Mouse (Mus musculus): ENCODE measurements around the gene Ifnar2. TPM values are rescaled to one million over a fixed set of nuclear protein-coding genes. Genes with fewer than 3 reads are reported as not detected.

The Ifnar2 gene
- polyA plus RNA-seq, 1 experiment from 2014 or later = 54.1 TPM

GRCm38 (mm10) chr16:91441366-91441765 is 68.8 kb downstream of the Ifnar2 start:
- 0 out of 2 replicates have a peak overlapping the region, but pooled peaks have one; percentile 0 for H3K4me2 ChIP-seq
- WGBS = 9% methylated on average over 7 of the region's 7 CpGs
- H3K9me3 ChIP-seq (ENCODE audit: low read depth, low read length) = no peaks in the 10 kb centered on the region

DNA sequence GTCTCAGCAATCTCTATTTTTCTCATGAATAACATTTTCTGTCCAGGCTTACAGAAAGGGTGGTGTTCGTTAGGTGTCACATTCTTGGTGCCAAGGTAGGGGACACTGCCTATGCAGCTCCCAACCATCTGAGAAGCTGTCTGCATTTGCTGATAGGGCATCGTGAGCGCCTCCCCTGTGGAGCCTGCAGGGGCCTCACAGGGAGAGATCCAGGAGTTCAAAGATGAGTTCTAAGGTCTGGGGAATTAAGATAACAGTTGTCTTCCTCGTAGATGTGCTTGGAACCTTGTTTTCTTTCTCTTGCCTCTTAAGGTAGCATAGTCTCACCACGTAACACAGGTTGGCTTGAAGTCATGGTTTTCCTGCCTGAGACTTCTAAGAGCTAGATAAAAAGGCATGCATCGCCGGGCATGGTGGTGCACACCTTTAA is 69.2 kb downstream of the Ifnar2 start:
- TF ChIP-seq CTCF (IDR thresholded peaks at IDR 0.05; ENCODE audit: low read depth) = no peak
- peak; percentile 81 for ATAC-seq (ENCODE audit: insufficient read depth)
- peak overlapping the region; percentile 26 for H3K27ac ChIP-seq (ENCODE audit: low read depth)
- no peaks in the 10 kb centered on the region for H3K4me1 ChIP-seq (ENCODE audit: insufficient read depth)
- H3K27me3 ChIP-seq (ENCODE audit: insufficient read depth, low read length) = no peaks in the 10 kb centered on the region
- no peak overlapping the region for H3K9ac ChIP-seq
- WGBS = 62% methylated on average over 7 of the region's 7 CpGs
- H3K36me3 ChIP-seq (ENCODE audit: insufficient read depth) = no peaks in the 10 kb centered on the region
- H3K4me3 ChIP-seq (ENCODE audit: low read depth, low read length) = no peak overlapping the region
- no peak overlapping the region for H3K4me2 ChIP-seq
- DNase-seq = no peak
- H3K9me3 ChIP-seq (ENCODE audit: low read depth, low read length) = no peaks in the 10 kb centered on the region

More at GRCm38 (mm10) chr16:91441366-91441765, 68.8 kb downstream of the Ifnar2 start:
- H3K27me3 ChIP-seq (ENCODE audit: insufficient read depth, low read length) = no peaks in the 10 kb centered on the region
- no peak overlapping the region for H3K9ac ChIP-seq
- peak; percentile 41; the same call in 1 of the 2 replicates for TF ChIP-seq CTCF (IDR thresholded peaks at IDR 0.05; ENCODE audit: low read depth)
- ATAC-seq (ENCODE audit: insufficient read depth) (peak; percentile 89), DNase-seq (peak; percentile 81)
- H3K27ac ChIP-seq (ENCODE audit: low read depth) = peak overlapping the region; percentile 26
- no peaks in the 10 kb centered on the region for H3K4me1 ChIP-seq (ENCODE audit: insufficient read depth)
- no peak overlapping the region for H3K4me3 ChIP-seq (ENCODE audit: low read depth, low read length)
- H3K36me3 ChIP-seq (ENCODE audit: insufficient read depth) = no peaks in the 10 kb centered on the region

DNA sequence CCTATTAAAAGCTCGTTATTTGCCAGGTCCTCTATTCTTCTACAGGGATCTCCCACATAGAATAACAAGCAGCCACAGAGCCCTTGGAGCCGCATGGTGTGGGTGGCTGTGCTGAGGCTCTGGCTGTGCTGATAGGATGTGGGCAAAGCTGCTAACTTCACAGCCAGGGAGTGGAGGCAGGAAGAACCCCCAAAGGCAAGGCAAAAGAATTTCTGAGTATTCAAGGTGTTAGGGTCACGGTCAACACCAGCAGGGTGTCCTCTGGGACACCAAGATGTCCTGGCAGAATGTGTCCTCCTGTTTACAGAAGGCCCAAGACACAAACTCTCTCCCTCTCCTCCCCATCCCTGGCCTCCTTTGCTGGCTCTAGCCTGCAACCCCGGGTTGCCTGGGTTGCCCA is 69.9 kb downstream of the Ifnar2 start:
- Histone ChIP-seq H3K4me1 (ENCODE audit: insufficient read depth) (no peaks in the 10 kb centered on the region), H3K9ac (no peak overlapping the region), H3K36me3 (ENCODE audit: insufficient read depth) (no peaks in the 10 kb centered on the region), H3K27ac (ENCODE audit: low read depth) (peak overlapping the region; percentile 26; the same call in 1 of the 2 replicates), H3K4me3 (ENCODE audit: low read depth, low read length) (no peak overlapping the region), H3K4me2 (no peak overlapping the region), H3K9me3 (ENCODE audit: low read depth, low read length) (no peaks in the 10 kb centered on the region), H3K27me3 (ENCODE audit: insufficient read depth, low read length) (no peaks in the 10 kb centered on the region)
- no peak for TF ChIP-seq CTCF (IDR thresholded peaks at IDR 0.05; ENCODE audit: low read depth)
- WGBS = 57% methylated on average over 4 of the region's 4 CpGs
- DNase-seq (no peak), ATAC-seq (ENCODE audit: insufficient read depth) (no peak)

- no peak for ATAC-seq (ENCODE audit: insufficient read depth)
- 78% methylated on average over 8 of the region's 8 CpGs for WGBS
Observed at GRCm38 (mm10) chr16:91443211-91443611, 70.6 kb downstream of the Ifnar2 start.

GRCm38 (mm10) chr16:91444847-91445246 is 72.3 kb downstream of the Ifnar2 start:
- WGBS = 80% methylated on average over 4 of the region's 4 CpGs
- H3K9ac ChIP-seq = no peak overlapping the region

More at GRCm38 (mm10) chr16:91443211-91443611, 70.6 kb downstream of the Ifnar2 start:
- Histone ChIP-seq H3K4me3 (ENCODE audit: low read depth, low read length) (no peak overlapping the region), H3K27me3 (ENCODE audit: insufficient read depth, low read length) (no peaks in the 10 kb centered on the region), H3K4me2 (no peak overlapping the region), H3K4me1 (ENCODE audit: insufficient read depth) (no peaks in the 10 kb centered on the region), H3K9ac (no peak overlapping the region), H3K27ac (ENCODE audit: low read depth) (no peak overlapping the region), H3K36me3 (ENCODE audit: insufficient read depth) (no peaks in the 10 kb centered on the region), H3K9me3 (ENCODE audit: low read depth, low read length) (no peaks in the 10 kb centered on the region)
- no peak for DNase-seq
- no peak for TF ChIP-seq CTCF (IDR thresholded peaks at IDR 0.05; ENCODE audit: low read depth)

GRCm38 (mm10) chr16:91445566-91445965 is 73.0 kb downstream of the Ifnar2 start:
- Histone ChIP-seq H3K27me3 (ENCODE audit: insufficient read depth, low read length) (no peaks in the 10 kb centered on the region), H3K4me2 (no peak overlapping the region), H3K36me3 (ENCODE audit: insufficient read depth) (no peaks in the 10 kb centered on the region), H3K9ac (no peak overlapping the region), H3K4me1 (ENCODE audit: insufficient read depth) (peaks cover 1% of the 10 kb centered on the region; the same call in 1 of the 2 replicates), H3K4me3 (ENCODE audit: low read depth, low read length) (no peak overlapping the region), H3K9me3 (ENCODE audit: low read depth, low read length) (no peaks in the 10 kb centered on the region), H3K27ac (ENCODE audit: low read depth) (no peak overlapping the region)
- DNase-seq (no peak), ATAC-seq (ENCODE audit: insufficient read depth) (no peak)
- WGBS = 69% methylated on average over 5 of the region's 5 CpGs
- no peak for TF ChIP-seq CTCF (IDR thresholded peaks at IDR 0.05; ENCODE audit: low read depth)

More at GRCm38 (mm10) chr16:91444847-91445246, 72.3 kb downstream of the Ifnar2 start:
- Histone ChIP-seq H3K27me3 (ENCODE audit: insufficient read depth, low read length) (no peaks in the 10 kb centered on the region), H3K4me3 (ENCODE audit: low read depth, low read length) (no peak overlapping the region), H3K9me3 (ENCODE audit: low read depth, low read length) (no peaks in the 10 kb centered on the region), H3K4me2 (no peak overlapping the region), H3K4me1 (ENCODE audit: insufficient read depth) (no peaks in the 10 kb centered on the region), H3K27ac (ENCODE audit: low read depth) (no peak overlapping the region), H3K36me3 (ENCODE audit: insufficient read depth) (no peaks in the 10 kb centered on the region)
- no peak for TF ChIP-seq CTCF (IDR thresholded peaks at IDR 0.05; ENCODE audit: low read depth)
- no peak for DNase-seq
- no peak for ATAC-seq (ENCODE audit: insufficient read depth)

GRCm38 (mm10) chr16:91446778-91447511 is 74.4 kb downstream of the Ifnar2 start:
- peaks cover 2% of the 10 kb centered on the region; the same call in 1 of the 2 replicates for H3K4me1 ChIP-seq (ENCODE audit: insufficient read depth)
- no peaks in the 10 kb centered on the region for H3K36me3 ChIP-seq (ENCODE audit: insufficient read depth)
- no peak for DNase-seq
- no peak overlapping the region for H3K9ac ChIP-seq
- H3K27me3 ChIP-seq (ENCODE audit: insufficient read depth, low read length) = no peaks in the 10 kb centered on the region
- no peak overlapping the region for H3K27ac ChIP-seq (ENCODE audit: low read depth)
- TF ChIP-seq CTCF (IDR thresholded peaks at IDR 0.05; ENCODE audit: low read depth) = no peak
- WGBS = 68% methylated on average over 8 of the region's 8 CpGs
- H3K4me3 ChIP-seq (ENCODE audit: low read depth, low read length) = no peak overlapping the region
- ATAC-seq (ENCODE audit: insufficient read depth) = no peak
- no peak overlapping the region for H3K4me2 ChIP-seq
- H3K9me3 ChIP-seq (ENCODE audit: low read depth, low read length) = no peaks in the 10 kb centered on the region
